Mouse (Mus musculus) brain, embryonic 14.5 days (tissue): ENCODE data around the gene AU018091.
"Not testable (repeated sequence)": the region's sequence is repeated elsewhere in the genome, so short reads cannot be mapped to it uniquely, and the experiment has no call there.

Source experiments
- CTCF ChIP-seq: fragments of 200-500 bp; IDR thresholded peaks from 2 replicates; pipeline ENCODE4 v1.5.1; 2012; ENCODE audit warnings: inconsistent platforms, mild to moderate bottlenecking, moderate library complexity, borderline replicate concordance; ENCODE audit not compliant: insufficient read depth, insufficient read length; ENCODE audit errors: extremely low read depth
- POLR2A ChIP-seq: fragments of 200-500 bp; IDR thresholded peaks from 2 replicates; pipeline ENCODE4 v1.6.1; 2012; ENCODE audit warnings: mild to moderate bottlenecking, inconsistent platforms, borderline replicate concordance; ENCODE audit not compliant: poor library complexity, insufficient read depth, insufficient read length, severe bottlenecking; ENCODE audit errors: extremely low read depth

DNA sequence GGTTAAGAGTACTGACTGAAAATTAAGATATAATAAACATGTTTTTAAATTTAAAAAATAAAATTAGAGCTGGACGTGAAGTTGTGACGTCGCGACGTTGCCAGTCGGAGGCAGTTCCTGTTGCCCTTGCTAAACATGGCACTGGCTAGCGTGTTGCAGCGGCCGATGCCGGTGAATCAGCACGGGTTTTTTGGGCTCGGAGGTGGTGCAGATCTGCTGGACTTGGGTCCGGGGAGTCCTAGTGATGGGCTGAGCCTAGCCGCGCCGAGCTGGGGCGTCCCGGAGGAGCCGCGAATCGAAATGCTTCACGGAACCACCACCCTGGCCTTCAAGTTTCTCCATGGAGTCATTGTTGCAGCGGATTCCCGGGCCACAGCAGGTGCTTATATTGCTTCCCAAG lies 12.0 kb upstream of the AU018091 start:
- TF ChIP-seq CTCF, POLR2A: not testable (repeated sequence)
